Mouse (Mus musculus) testis, adult 2 months (tissue): Measurements from ENCODE around the gene Pax5. TPM values are rescaled to one million over a fixed set of nuclear protein-coding genes. Genes with fewer than 3 reads are reported as not detected.

Experiments used
- H3K27ac ChIP-seq: fragments of 200-500 bp; 2 replicates; pipeline ENCODE4 v1.5.1; 2012; ENCODE audit warnings: low read depth, low read length; ENCODE audit not compliant: control insufficient read depth, insufficient read depth
- H3K27me3 ChIP-seq: fragments of 200-500 bp; 2 replicates; pipeline ENCODE4 v1.6.1; 2012; ENCODE audit warnings: mild to moderate bottlenecking, low read length, moderate library complexity; ENCODE audit not compliant: control insufficient read depth, insufficient read depth
- H3K36me3 ChIP-seq: fragments of 200-500 bp; 2 replicates; pipeline ENCODE4 v1.6.1; 2012; ENCODE audit warnings: mild to moderate bottlenecking, low read length; ENCODE audit not compliant: control insufficient read depth, insufficient read depth
- H3K4me1 ChIP-seq: fragments of 200-500 bp; 2 replicates; pipeline ENCODE4 v1.6.1; 2012; ENCODE audit warnings: low read length; ENCODE audit not compliant: control insufficient read depth, insufficient read depth
- H3K4me3 ChIP-seq: fragments of 200-500 bp; 2 replicates; pipeline ENCODE4 v1.5.1; 2012; ENCODE audit warnings: low read depth, mild to moderate bottlenecking, low read length, moderate library complexity, mixed read lengths; ENCODE audit not compliant: control insufficient read depth
- CTCF ChIP-seq: fragments of 200-500 bp; IDR thresholded peaks from 2 replicates; pipeline ENCODE4 v1.5.1; 2012; ENCODE audit warnings: low read depth, mild to moderate bottlenecking, inconsistent platforms, low read length, moderate library complexity; ENCODE audit not compliant: control insufficient read depth, insufficient read depth, insufficient replicate concordance
- POLR2A ChIP-seq: fragments of 200-500 bp; IDR thresholded peaks from 2 replicates; pipeline ENCODE4 v1.6.1; 2012; ENCODE audit warnings: low read depth, mild to moderate bottlenecking, inconsistent platforms, low read length, moderate library complexity; ENCODE audit not compliant: control insufficient read depth
- polyA plus RNA-seq: library from polyadenylated mRNA; depleted of rRNA; stranded (reverse); fragments of >200 nt; gene quantifications from 2 replicates; pipeline ENCODE4 v1.2.3, GENCODE M21; 2012

Gene Pax5
- polyA plus RNA-seq, 1 experiment, result 50.1 TPM

DNA sequence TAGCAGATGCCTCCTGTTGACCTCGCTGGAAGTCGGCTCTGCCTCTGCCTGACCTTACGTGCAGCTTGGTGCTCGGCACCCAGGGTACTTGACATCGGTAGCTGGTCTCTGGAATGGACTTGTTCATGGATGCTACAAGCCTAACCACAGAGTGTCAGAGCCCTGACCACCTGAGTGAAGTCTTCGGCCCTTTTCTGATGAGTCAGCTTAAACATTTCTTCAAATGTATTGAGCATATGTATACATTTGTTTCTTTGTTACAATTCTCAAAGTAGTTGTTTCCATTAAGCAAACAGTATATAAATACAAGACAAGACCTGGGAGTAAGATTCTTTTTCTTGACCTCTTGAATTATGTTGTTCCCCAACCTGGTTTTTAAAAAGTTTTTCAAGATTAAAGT, 24.7 kb downstream of the Pax5 start:
- Histone ChIP-seq H3K4me1 (no peaks in the 10 kb centered on the region; the same call in 1 of the 2 replicates), H3K36me3 (no peaks in the 10 kb centered on the region), H3K27ac (no peak overlapping the region), H3K4me3 (peak overlapping the region; percentile 81), H3K27me3 (no peaks in the 10 kb centered on the region)
- TF ChIP-seq CTCF, result no peak
- no peak for TF ChIP-seq POLR2A

DNA sequence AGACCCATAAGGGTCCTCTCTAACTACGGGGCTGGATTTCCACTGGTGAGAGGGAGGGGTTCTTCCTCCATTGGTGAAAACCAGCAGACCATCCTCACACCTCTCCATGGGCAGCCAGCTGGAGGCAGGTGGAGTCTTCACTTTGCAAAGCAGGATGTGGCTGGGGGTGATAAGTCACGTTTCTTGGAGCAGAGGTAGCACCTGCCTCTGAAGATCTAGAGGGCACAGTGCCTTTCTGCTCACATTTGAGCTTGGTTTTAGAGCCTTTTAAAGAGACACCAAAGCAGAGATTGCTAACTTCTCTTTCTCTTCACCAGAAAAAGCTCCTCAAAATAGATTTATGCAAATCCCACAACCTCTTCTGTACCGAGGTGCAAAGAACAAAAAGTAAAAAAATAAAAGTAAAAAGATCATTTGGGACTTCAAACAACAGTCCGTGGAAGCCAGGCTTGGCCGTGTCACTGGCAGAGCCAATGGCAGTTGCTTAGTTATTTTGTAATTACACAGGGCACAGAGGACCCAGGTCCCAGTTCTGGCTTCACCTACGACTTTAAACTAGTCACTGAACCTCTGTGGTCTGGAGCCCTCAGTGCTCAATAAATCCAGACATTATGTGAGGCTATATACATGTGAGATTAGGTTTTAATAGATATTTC, 29.9 kb downstream of the Pax5 start:
- no peak overlapping the region for H3K4me3 ChIP-seq
- TF ChIP-seq POLR2A (no peak), CTCF (no peak)

DNA sequence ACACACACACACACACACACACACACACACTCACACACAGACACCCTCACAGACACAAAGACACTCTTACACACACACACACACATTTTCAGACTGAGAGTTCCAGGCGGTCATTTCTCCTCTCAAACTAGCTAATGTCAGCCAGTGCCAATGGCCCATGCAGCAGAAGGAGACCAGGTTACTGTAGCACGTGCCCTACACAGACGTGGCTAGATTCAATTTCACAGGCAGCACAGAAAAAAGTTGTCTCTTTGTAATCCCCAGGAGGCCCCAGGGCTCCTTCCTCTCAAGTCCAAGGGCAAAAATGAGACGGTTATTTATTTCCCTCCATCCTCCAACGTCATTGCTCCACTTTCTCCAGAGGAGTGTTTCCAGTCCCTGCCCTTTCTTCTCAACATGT, 31.6 kb downstream of the Pax5 start:
- TF ChIP-seq POLR2A (no peak), CTCF (no peak)
- Histone ChIP-seq H3K27ac (no peak overlapping the region), H3K4me1 (no peaks in the 10 kb centered on the region), H3K27me3 (no peaks in the 10 kb centered on the region), H3K36me3 (no peaks in the 10 kb centered on the region), H3K4me3 (no peak overlapping the region)

More for the DNA sequence above, 29.9 kb downstream of the Pax5 start:
- Histone ChIP-seq H3K36me3 (no peaks in the 10 kb centered on the region), H3K27ac (no peak overlapping the region), H3K4me1 (no peaks in the 10 kb centered on the region), H3K27me3 (no peaks in the 10 kb centered on the region)

DNA sequence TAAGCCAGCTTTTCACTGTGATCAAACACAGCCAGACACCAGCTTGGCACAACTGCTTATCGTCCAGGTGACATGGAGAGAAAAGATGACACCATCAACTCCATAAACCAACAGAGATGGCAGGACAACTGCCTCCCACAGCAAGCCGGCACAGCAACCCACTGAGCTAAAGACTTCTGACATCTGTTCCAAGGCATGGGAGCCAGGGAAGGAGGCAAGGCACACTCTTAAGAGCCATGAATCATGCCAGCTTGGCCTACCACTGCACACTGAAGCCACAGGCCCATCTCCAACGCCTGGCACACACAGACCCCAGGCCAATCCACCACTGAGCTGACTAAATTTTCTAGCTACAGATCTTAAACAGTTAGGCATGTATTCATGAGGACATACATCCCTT, 32.3 kb downstream of the Pax5 start:
- Histone ChIP-seq H3K27ac (no peak overlapping the region), H3K36me3 (no peaks in the 10 kb centered on the region), H3K27me3 (no peaks in the 10 kb centered on the region), H3K4me1 (no peaks in the 10 kb centered on the region), H3K4me3 (no peak overlapping the region)
- no peak for TF ChIP-seq POLR2A
- no peak for TF ChIP-seq CTCF

DNA sequence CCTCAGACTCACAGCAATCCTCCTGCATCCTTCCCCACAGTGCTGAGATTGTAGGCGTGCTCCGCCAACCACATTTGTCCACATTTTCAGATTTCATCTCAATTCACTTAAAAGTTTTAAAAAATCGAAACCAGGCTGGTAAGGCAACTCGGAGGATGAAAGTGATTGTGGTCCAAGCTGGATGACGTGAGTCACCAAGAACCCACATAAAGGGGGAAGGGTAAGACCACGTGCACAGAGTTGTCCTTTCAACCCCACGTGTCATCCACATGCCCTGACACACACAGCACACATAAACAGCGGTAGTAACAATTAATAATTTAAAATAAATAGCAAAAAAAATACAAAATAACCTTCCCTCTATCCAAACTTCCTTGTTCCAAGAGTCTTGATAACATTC, 35.3 kb downstream of the Pax5 start:
- Histone ChIP-seq H3K4me3 (no peak overlapping the region), H3K36me3 (no peaks in the 10 kb centered on the region), H3K4me1 (no peaks in the 10 kb centered on the region; the same call in 1 of the 2 replicates), H3K27me3 (no peaks in the 10 kb centered on the region), H3K27ac (no peak overlapping the region)
- TF ChIP-seq CTCF (no peak), POLR2A (no peak)

DNA sequence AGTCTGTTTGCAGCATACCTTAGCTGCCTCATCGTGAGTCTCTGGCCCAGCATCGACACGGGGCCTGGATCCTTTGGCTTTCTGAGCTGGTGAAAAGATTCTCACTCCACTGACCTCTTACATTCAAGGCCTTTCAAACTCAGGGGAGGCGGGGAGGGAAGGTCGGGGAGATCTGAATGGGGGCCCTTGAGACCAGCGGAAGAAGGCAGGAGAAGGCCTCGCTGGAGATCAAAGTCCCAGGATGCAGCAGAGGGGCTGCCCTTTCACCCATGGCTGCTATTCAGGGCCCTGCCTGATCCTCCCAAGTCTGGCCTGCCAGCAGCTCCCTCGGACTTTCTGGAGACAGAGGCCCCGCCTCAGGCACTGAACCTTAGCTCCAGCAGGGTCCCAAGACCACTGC, 36.6 kb downstream of the Pax5 start:
- Histone ChIP-seq H3K4me1 (no peaks in the 10 kb centered on the region; the same call in 1 of the 2 replicates), H3K27ac (no peak overlapping the region), H3K27me3 (no peaks in the 10 kb centered on the region), H3K36me3 (no peaks in the 10 kb centered on the region), H3K4me3 (no peak overlapping the region)
- TF ChIP-seq POLR2A (no peak), CTCF (no peak)

DNA sequence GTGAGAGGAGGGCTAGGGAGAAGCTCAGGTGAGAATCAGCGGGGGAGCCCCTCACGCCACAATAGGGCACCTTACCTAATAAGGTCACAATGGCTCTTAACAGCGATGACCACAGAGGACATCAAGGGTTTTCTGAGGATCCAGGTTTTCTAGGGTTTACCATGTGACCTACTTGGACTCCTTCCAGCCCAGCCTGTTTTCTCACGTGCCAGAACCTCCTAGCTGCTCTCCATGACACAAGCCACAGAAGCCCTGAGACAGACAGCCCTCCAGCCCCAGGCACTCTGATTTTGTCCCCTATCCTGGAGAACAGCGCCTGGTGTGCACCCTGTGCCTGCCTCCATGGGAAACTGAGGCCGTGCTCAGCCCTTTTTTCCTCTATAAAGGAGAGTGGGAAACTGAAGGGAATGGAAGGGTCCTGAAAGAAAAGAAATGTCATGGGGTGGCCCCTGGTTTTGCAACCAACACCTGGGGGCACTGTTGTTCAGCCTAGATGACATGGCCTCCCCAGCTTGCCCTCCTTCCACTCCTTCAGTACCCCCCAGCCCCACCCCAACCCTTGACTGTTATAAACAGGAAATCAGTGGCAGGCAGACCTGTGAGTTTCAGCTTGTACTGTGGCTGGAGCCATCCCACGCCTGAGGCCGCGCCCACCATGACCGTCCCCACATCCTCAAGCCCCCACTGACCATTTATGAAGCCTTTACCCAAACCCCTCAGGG, 37.9 kb downstream of the Pax5 start:
- H3K27me3 ChIP-seq, result no peaks in the 10 kb centered on the region
- H3K4me1 ChIP-seq, result peaks cover 2% of the 10 kb centered on the region; the same call in 1 of the 2 replicates
- H3K27ac ChIP-seq, result no peak overlapping the region; the same call in 1 of the 2 replicates
- no peak for TF ChIP-seq POLR2A
- no peak for TF ChIP-seq CTCF
- H3K36me3 ChIP-seq, result no peaks in the 10 kb centered on the region
- H3K4me3 ChIP-seq, result no peak overlapping the region
